Mouse (Mus musculus) limb, embryonic 11.5 days (tissue): ENCODE measurements at regions not wholly inside any gene's neighbourhood (a gene's known extent, or its start where the extent isn't known, plus 50 kb on each side); places are given as distances from the start of the nearest gene placed in this dataset.

Experiments used
- ATAC-seq: fragments of 200-750 bp; cut with Nextera tagmentation; 2 replicates; pipeline ENCODE4 v1.8.0; 2017; ENCODE audit warnings: low read depth; ENCODE audit not compliant: insufficient number of reproducible peaks, low FRiP score, low TSS enrichment
- DNase-seq: peaks from one replicate; pipeline ENCODE4 v3.0.0-alpha.2; 2015; ENCODE audit warnings: low spot score
- H3K27ac ChIP-seq: fragments of 300-500 bp; sonication (generic); replicated peaks from 2 replicates; pipeline ENCODE4 v1.5.1; 2014; ENCODE audit warnings: low read depth, mild to moderate bottlenecking, low read length
- H3K27me3 ChIP-seq: fragments of 300-500 bp; sonication (generic); 2 replicates; pipeline ENCODE4 v1.6.1; 2014; ENCODE audit warnings: mild to moderate bottlenecking, low read length, mixed read lengths; ENCODE audit not compliant: control insufficient read depth, insufficient read depth
- H3K36me3 ChIP-seq: fragments of 300-500 bp; sonication (generic); 2 replicates; pipeline ENCODE4 v1.6.1; 2014; ENCODE audit warnings: mild to moderate bottlenecking, low read length, moderate library complexity, mixed read lengths; ENCODE audit not compliant: control insufficient read depth, insufficient read depth
- H3K4me1 ChIP-seq: fragments of 300-500 bp; sonication (generic); 2 replicates; pipeline ENCODE4 v1.6.1; 2014; ENCODE audit warnings: low read length, mixed read lengths; ENCODE audit not compliant: control insufficient read depth, insufficient read depth
- H3K4me2 ChIP-seq: fragments of 300-500 bp; sonication (generic); 2 replicates; pipeline ENCODE4 v1.6.1; 2014; ENCODE audit warnings: low read depth, mild to moderate bottlenecking, moderate library complexity; ENCODE audit not compliant: severe bottlenecking
- H3K4me3 ChIP-seq: fragments of 300-500 bp; sonication (generic); 2 replicates; pipeline ENCODE4 v1.5.1; 2014; ENCODE audit warnings: low read depth, low read length
- H3K9ac ChIP-seq: fragments of 300-500 bp; sonication (generic); 2 replicates; pipeline ENCODE4 v1.6.1; 2014; ENCODE audit warnings: mild to moderate bottlenecking, low read length
- H3K9me3 ChIP-seq: fragments of 300-500 bp; sonication (generic); 2 replicates; pipeline ENCODE4 v1.6.1; 2016; ENCODE audit warnings: low read length; ENCODE audit not compliant: control insufficient read depth
- WGBS: fragments of 180-500 bp; shearing (Covaris S2); extraction: QIAGEN DNeasy Blood & Tissue Kit; methylation state at CpG from one replicate; pipeline ENCODE4 v1.1.7; 2014; 5-methylcytosine and 5-hydroxymethylcytosine counted together

- Histone ChIP-seq H3K27ac (no peak overlapping the region), H3K4me2 (no peak overlapping the region), H3K4me3 (no peak overlapping the region), H3K27me3 (no peaks in the 10 kb centered on the region; the same call in 1 of the 2 replicates), H3K9ac (no peak overlapping the region), H3K4me1 (no peaks in the 10 kb centered on the region), H3K9me3 (no peaks in the 10 kb centered on the region), H3K36me3 (no peaks in the 10 kb centered on the region)
- 90% methylated on average over 7 of the region's 7 CpGs for WGBS
- ATAC-seq = no peak
- no peak for DNase-seq
Observed at GRCm38 (mm10) chr13:107931216-107931615, 113.0 kb upstream of the Smim15 start.

DNA sequence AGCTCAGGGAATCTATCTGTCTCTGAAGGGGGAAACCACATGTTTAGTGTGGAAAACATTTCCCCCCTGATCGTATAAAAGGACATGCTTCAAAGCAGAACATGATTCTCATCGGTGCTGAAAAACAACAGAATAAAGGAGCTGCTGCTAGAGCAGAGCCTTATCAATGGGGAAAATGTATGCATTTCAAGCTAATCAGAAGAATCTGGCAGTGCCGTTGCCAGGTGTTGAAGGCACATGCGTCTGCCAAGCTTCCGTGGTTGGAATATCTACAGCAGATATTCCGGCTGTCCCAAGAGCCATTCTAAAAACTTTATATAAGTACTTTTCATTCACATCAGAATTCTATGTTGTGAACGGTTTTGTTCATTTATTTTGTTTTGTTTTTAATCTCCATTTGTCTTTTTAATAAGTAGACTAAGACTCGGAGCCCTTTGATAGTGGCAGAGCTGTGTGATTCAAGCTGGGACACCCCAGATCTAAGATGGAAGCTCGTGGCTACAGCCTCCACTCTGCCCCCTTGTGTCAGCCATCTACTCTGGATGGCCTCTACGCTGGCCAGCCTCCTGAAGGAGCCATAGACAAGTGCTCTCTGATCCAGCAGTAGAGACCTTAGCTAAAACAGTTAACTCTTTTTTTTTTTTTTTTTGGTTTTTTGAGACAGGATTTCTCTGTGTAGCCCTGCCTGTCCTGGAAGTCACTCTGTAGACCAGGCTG is 116.6 kb upstream of the Smim15 start:
- DNase-seq = no peak
- Histone ChIP-seq H3K4me1 (0 out of 2 replicates have a peak, but pooled peaks cover 2% of the 10 kb centered on the region), H3K4me3 (no peak overlapping the region), H3K27me3 (no peaks in the 10 kb centered on the region), H3K27ac (no peak overlapping the region), H3K36me3 (no peaks in the 10 kb centered on the region), H3K4me2 (no peak overlapping the region), H3K9me3 (no peaks in the 10 kb centered on the region), H3K9ac (no peak overlapping the region)
- no peak for ATAC-seq
- WGBS = 83% methylated on average over 10 of the region's 10 CpGs

DNA sequence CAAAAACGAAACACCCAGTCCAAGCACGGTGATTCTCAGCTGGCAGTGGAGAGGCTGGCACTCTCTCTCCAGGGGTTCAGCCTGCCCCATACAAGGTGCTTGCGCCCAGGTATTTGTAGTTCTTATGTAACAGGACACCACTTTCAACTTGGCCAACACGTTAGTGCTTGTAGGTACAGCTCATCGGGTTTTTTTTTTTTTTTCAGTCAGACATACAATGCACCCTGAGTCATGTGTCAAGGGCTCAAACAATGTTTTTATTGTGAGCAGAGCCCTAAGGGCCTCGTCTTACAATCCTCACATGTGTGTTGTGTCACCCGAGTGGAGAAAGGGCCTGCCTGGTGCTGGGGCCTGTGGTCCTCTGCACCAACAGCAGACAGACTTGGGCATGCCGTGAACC is 118.8 kb upstream of the Smim15 start:
- Histone ChIP-seq H3K4me2 (no peak overlapping the region), H3K9me3 (no peaks in the 10 kb centered on the region), H3K27me3 (no peaks in the 10 kb centered on the region), H3K4me3 (no peak overlapping the region), H3K36me3 (no peaks in the 10 kb centered on the region), H3K4me1 (0 out of 2 replicates have a peak, but pooled peaks cover 2% of the 10 kb centered on the region), H3K9ac (no peak overlapping the region), H3K27ac (no peak overlapping the region)
- 61% methylated on average over 8 of the region's 8 CpGs for WGBS
- DNase-seq (no peak), ATAC-seq (0 out of 2 replicates have a peak, but pooled peaks have one; percentile 26)

DNA sequence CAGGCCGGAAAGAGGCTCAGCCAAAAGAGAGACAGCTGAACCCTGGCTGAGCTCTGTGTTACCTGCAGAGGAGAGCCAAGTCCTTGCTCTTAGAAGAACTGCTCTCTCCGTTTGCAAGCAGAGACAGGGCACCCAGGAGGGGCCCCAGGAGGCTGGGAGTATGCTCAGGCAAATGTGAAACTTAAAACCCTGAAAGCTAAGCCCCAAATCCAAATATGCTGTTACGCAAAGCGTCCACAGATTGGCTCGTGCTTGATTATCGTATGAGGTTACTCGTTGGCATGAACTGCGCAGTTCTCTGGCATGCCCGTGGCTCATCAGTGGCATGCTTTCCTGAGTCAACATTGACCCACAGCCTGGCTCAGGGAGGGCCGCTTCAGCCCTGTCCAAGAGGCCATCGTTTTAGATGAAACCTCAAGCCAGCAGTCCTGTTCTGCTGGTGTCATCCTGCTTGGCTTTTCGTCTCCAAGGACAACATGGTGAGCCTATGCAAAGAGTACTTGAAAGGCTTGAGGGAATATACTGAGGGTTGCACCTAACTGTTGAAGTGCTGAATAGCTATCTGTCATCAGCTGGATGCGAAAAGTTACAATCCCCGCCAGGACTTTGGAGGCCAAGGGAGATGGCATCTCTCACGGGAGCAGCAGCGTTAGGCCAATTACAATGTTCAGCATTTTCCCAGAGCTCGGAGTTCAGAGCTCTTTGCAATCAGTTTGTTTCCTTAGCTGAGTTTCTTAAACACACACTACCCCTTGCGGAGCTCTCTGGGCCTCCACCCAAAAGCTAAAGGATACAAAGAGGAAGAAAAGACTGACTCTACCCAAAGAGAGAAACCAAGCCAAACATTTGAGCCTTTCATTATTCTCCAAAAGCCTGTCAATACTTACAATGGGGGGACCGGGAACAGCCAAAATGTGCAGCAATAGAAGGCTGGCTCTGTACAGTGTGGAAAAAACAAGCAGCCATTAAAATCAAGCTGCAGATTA is 120.8 kb upstream of the Smim15 start:
- Histone ChIP-seq H3K27ac (no peak overlapping the region), H3K4me2 (no peak overlapping the region), H3K27me3 (no peaks in the 10 kb centered on the region), H3K36me3 (no peaks in the 10 kb centered on the region), H3K9ac (no peak overlapping the region), H3K4me1 (0 out of 2 replicates have a peak, but pooled peaks cover 2% of the 10 kb centered on the region), H3K9me3 (no peaks in the 10 kb centered on the region), H3K4me3 (no peak overlapping the region)
- DNase-seq (no peak), ATAC-seq (no peak)
- WGBS = 72% methylated on average over 19 of the region's 19 CpGs

DNA sequence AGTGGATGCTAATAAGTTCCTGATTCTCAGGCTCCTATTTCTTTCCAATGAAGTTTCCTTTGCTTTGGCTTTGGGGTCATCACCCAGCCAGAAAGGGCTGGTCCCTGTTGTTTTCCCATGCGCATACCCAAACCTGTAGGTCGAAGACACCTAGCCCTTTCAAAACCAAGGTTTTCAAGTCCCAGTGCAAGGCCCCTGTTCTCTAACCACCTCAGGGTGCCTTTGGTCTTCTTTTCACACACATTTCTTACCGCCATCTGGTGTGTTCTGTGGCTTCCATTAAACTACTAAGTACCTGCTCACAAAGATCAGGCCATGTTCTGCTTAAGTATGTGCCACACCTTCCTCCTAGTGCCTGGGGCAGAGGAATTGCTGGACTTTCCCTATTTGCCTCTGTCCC is 124.8 kb upstream of the Smim15 start:
- Histone ChIP-seq H3K4me3 (no peak overlapping the region), H3K27ac (no peak overlapping the region), H3K9ac (no peak overlapping the region), H3K9me3 (no peaks in the 10 kb centered on the region), H3K4me1 (no peaks in the 10 kb centered on the region), H3K36me3 (no peaks in the 10 kb centered on the region), H3K4me2 (no peak overlapping the region), H3K27me3 (no peaks in the 10 kb centered on the region)
- no peak for ATAC-seq
- DNase-seq = no peak
- 56% methylated on average over 3 of the region's 3 CpGs for WGBS

- 84% methylated on average over 7 of the region's 7 CpGs for WGBS
- H3K36me3 ChIP-seq = no peaks in the 10 kb centered on the region
- no peak overlapping the region for H3K9ac ChIP-seq
- H3K27ac ChIP-seq = no peak overlapping the region
- H3K4me1 ChIP-seq = no peaks in the 10 kb centered on the region
- DNase-seq (no peak), ATAC-seq (no peak)
- no peak overlapping the region for H3K4me3 ChIP-seq
- no peaks in the 10 kb centered on the region for H3K9me3 ChIP-seq
- H3K4me2 ChIP-seq = no peak overlapping the region
- no peaks in the 10 kb centered on the region for H3K27me3 ChIP-seq
Observed at GRCm38 (mm10) chr13:107918478-107918877, 125.8 kb upstream of the Smim15 start.

DNA sequence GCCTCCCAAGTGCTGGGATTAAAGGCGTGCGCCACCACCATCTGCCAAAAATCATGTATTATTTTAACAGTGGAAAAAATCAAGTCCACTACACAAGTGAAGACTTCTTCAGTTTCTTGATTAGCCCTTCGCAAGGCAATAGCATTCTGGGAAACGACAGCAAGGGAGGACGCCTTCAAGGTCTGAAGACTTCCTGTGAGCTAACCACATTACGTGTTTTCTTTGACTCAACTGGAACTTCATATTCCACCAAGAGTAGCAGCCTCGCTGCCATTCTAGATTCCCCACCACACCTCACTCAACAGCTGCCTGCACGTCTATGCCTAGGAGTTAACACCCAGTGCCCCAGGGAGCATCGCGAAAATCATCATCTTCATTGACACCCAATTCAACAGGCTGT is 126.2 kb upstream of the Smim15 start:
- Histone ChIP-seq H3K4me2 (no peak overlapping the region), H3K4me1 (no peaks in the 10 kb centered on the region), H3K9ac (no peak overlapping the region), H3K4me3 (no peak overlapping the region), H3K27ac (no peak overlapping the region), H3K36me3 (no peaks in the 10 kb centered on the region), H3K27me3 (no peaks in the 10 kb centered on the region), H3K9me3 (no peaks in the 10 kb centered on the region)
- WGBS = 90% methylated on average over 10 of the region's 10 CpGs
- no peak for ATAC-seq
- DNase-seq = no peak

- no peak for ATAC-seq
- no peaks in the 10 kb centered on the region for H3K27me3 ChIP-seq
Observed at GRCm38 (mm10) chr13:107917564-107917963, 126.7 kb upstream of the Smim15 start.

More at GRCm38 (mm10) chr13:107917564-107917963, 126.7 kb upstream of the Smim15 start:
- Histone ChIP-seq H3K27ac (no peak overlapping the region), H3K36me3 (no peaks in the 10 kb centered on the region), H3K4me2 (no peak overlapping the region), H3K4me1 (no peaks in the 10 kb centered on the region), H3K9me3 (no peaks in the 10 kb centered on the region), H3K4me3 (no peak overlapping the region), H3K9ac (no peak overlapping the region)
- no peak for DNase-seq
- 90% methylated on average over 3 of the region's 3 CpGs for WGBS
